Mouse (Mus musculus) myocyte (in vitro differentiated cells): ENCODE data around the gene Zswim9. TPM values are rescaled to one million over a fixed set of nuclear protein-coding genes. Genes with fewer than 3 reads are reported as not detected.

Source experiments
- H3K27me3 ChIP-seq: one replicate; pipeline ENCODE4 v1.6.1; 2011; ENCODE audit not compliant: control insufficient read depth, insufficient read depth, insufficient read length
- H3K36me3 ChIP-seq: one replicate; pipeline ENCODE4 v1.6.1; 2011; ENCODE audit not compliant: control insufficient read depth, insufficient read depth
- H3K4me2 ChIP-seq: one replicate; pipeline ENCODE4 v1.6.1; 2011; ENCODE audit warnings: low read depth, control low read depth
- H3K4me3 ChIP-seq: one replicate; pipeline ENCODE4 v1.5.1; 2011; ENCODE audit warnings: mild to moderate bottlenecking, control low read depth, moderate library complexity
- H3K79me2 ChIP-seq: one replicate; pipeline ENCODE4 v1.6.1; 2011; ENCODE audit not compliant: control insufficient read depth, insufficient read depth
- H3ac ChIP-seq: one replicate; pipeline ENCODE4 v1.6.1; 2011; ENCODE audit not compliant: control insufficient read depth, insufficient read length
- CEBPB ChIP-seq: IDR thresholded peaks from 2 replicates; pipeline ENCODE4 v1.6.1; 2011; ENCODE audit warnings: mild to moderate bottlenecking, moderate library complexity; ENCODE audit not compliant: poor library complexity, insufficient read depth, severe bottlenecking
- E2F4 ChIP-seq: IDR thresholded peaks from one replicate; pipeline ENCODE4 v1.6.1; 2011; ENCODE audit warnings: mild to moderate bottlenecking, control low read depth, moderate library complexity; ENCODE audit not compliant: insufficient read depth
- MAX ChIP-seq: IDR thresholded peaks from one replicate; pipeline ENCODE4 v1.6.1; 2011; ENCODE audit warnings: low read depth, mild to moderate bottlenecking, control low read depth
- MYOD1 ChIP-seq, 3 experiments: IDR thresholded peaks; one replicate each; pipeline ENCODE4 v1.6.1; 2011; ENCODE audit warnings: control low read depth in 2 of 3, low read depth in 2 of 3, mild to moderate bottlenecking in 2 of 3, moderate library complexity in 1 of 3; ENCODE audit not compliant: insufficient read length in 2 of 3, control insufficient read depth in 1 of 3
- MYOG ChIP-seq, 3 experiments: IDR thresholded peaks; one replicate each; pipeline ENCODE4 v1.6.1; 2011; ENCODE audit warnings: control low read depth in 2 of 3, low read depth in 2 of 3, mild to moderate bottlenecking in 2 of 3; ENCODE audit not compliant: insufficient read length in 2 of 3, control insufficient read depth in 1 of 3, insufficient read depth in 1 of 3
- POLR2A ChIP-seq: IDR thresholded peaks from one replicate; pipeline ENCODE4 v1.6.1; 2011; ENCODE audit warnings: low read depth, mild to moderate bottlenecking, control low read depth, moderate library complexity; ENCODE audit not compliant: insufficient read length
- POLR2AphosphoS2 ChIP-seq: IDR thresholded peaks from one replicate; pipeline ENCODE4 v1.6.1; 2011; ENCODE audit warnings: low read depth, control low read depth; ENCODE audit not compliant: insufficient read length
- REST ChIP-seq: IDR thresholded peaks from one replicate; pipeline ENCODE4 v1.6.1; 2011; ENCODE audit warnings: mild to moderate bottlenecking, control low read depth, moderate library complexity; ENCODE audit not compliant: insufficient read depth, insufficient read length
- SRF ChIP-seq: IDR thresholded peaks from one replicate; pipeline ENCODE4 v1.6.1; 2011; ENCODE audit warnings: low read depth; ENCODE audit not compliant: control insufficient read depth, insufficient read length
- TCF12 ChIP-seq: IDR thresholded peaks from one replicate; pipeline ENCODE4 v1.6.1; 2011; ENCODE audit warnings: mild to moderate bottlenecking, control low read depth; ENCODE audit not compliant: poor library complexity, insufficient read depth, severe bottlenecking
- TCF3 ChIP-seq: IDR thresholded peaks from one replicate; pipeline ENCODE4 v1.6.1; 2011; ENCODE audit warnings: low read depth, control low read depth; ENCODE audit not compliant: insufficient read length
- USF1 ChIP-seq: IDR thresholded peaks from one replicate; pipeline ENCODE4 v1.6.1; 2011; ENCODE audit warnings: low read depth, mild to moderate bottlenecking, control low read depth, moderate library complexity
- polyA plus RNA-seq: library from polyadenylated mRNA; unstranded; fragments of >200 nt; fragmentation: generic; extraction: Trizol; gene quantifications from one replicate; pipeline ENCODE4 v1.2.1, GENCODE M21; 2012; ENCODE audit warnings: missing spikeins

Gene Zswim9
- polyA plus RNA-seq, 1 experiment: 3.2 TPM

DNA sequence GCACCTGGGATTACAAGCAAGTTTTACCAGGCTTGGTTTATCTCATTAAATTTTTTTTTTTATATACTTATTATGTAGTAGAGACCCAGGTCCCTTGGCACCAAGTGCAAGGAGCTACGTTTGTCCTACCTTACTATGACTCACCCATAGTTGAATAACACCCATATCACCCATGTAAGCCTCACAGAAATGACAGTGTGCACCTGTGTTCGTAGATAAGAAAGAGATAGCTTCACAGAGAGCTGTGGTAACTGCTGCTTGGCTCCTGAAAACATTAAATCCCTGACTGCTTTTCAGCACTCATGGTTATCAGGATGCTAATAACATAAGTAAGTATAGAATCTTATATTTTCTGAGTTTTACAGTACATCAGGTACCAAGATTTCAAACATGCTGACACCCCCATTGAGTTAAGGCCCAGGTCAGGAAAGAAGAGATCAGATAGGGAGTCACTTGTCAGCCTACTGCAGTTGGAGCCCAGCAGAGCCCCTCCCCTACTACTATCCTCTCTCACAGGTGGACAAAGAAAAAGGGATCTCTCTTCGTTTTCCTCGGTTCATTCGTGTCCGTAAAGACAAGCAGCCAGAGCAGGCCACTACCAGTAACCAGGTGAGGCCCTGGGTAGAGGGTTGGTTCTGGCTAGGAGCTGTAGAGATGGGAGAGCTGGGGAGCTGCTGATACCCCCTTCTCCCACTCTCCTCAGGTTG lies 32.1 kb upstream of the Zswim9 start:
- no peak overlapping the region for H3K4me3 ChIP-seq
- TF ChIP-seq REST (no peak), SRF (no peak), TCF12 (no peak), USF1 (no peak), E2F4 (no peak), POLR2A (no peak), CEBPB (no peak), TCF3 (no peak), MYOG (IDR thresholded peaks at IDR 0.05; ENCODE audit: control insufficient read depth in 1 of 3, insufficient read depth in 1 of 3, insufficient read length in 2 of 3, low read depth in 2 of 3) (no peak), MYOD1 (IDR thresholded peaks at IDR 0.05; ENCODE audit: control insufficient read depth in 1 of 3, insufficient read length in 2 of 3, low read depth in 2 of 3) (no peak), MAX (no peak), POLR2AphosphoS2 (no peak)
- no peaks in the 10 kb centered on the region for H3K27me3 ChIP-seq
- no peaks in the 10 kb centered on the region for H3K36me3 ChIP-seq
- no peaks in the 10 kb centered on the region for H3K79me2 ChIP-seq
- no peak overlapping the region for H3K4me2 ChIP-seq
- no peak overlapping the region for H3ac ChIP-seq

DNA sequence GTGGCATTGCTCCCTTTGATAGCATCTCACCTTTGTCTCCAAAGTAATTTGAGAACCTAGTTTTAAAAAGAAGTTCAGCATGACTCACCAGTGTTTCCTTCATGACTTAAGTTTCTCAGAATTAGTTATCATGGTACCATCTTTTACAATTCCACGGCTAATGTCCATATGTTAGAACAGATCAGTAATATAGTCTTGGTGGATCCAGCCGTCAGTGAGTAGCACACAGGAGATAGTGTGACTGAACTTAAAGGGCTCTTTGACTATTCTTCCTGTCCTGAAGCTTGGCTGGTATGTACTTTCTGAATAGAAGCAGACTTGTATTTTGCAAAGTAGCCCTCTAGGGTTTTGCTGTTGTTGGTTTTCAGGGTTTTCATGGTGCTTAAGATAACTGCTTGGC lies 30.9 kb upstream of the Zswim9 start:
- H3ac ChIP-seq: no peak overlapping the region
- no peaks in the 10 kb centered on the region for H3K79me2 ChIP-seq
- TF ChIP-seq TCF12 (no peak), MYOG (IDR thresholded peaks at IDR 0.05; ENCODE audit: control insufficient read depth in 1 of 3, insufficient read depth in 1 of 3, insufficient read length in 2 of 3, low read depth in 2 of 3) (no peak), REST (no peak), E2F4 (no peak), USF1 (no peak), MYOD1 (IDR thresholded peaks at IDR 0.05; ENCODE audit: control insufficient read depth in 1 of 3, insufficient read length in 2 of 3, low read depth in 2 of 3) (no peak), CEBPB (no peak), SRF (no peak), MAX (no peak), TCF3 (no peak), POLR2A (no peak)
- H3K4me3 ChIP-seq: no peak overlapping the region
- H3K4me2 ChIP-seq: no peak overlapping the region
- H3K36me3 ChIP-seq: no peaks in the 10 kb centered on the region
- H3K27me3 ChIP-seq: no peaks in the 10 kb centered on the region

DNA sequence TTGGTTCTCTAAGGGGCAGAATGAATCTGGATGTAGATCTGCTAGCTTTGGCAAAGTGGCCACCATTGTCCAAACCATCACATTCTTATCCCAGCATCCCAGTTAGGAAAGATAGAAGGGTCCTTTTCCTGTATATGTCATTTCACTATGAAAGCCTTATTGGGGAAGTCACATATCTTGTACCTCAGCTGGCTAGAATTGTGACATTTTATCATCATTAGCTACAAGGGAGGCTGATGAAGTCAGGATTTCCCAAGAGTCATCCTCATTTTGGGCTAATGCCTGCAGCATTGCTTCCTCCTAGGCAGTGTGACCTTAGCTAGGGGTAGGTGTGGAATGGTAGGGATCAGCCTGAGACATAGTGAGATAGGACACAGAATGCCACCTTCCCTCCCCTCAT lies 24.9 kb upstream of the Zswim9 start:
- H3ac ChIP-seq: no peak overlapping the region
- no peaks in the 10 kb centered on the region for H3K27me3 ChIP-seq
- TF ChIP-seq TCF3: no peak
- no peak for TF ChIP-seq MYOD1 (IDR thresholded peaks at IDR 0.05; ENCODE audit: control insufficient read depth in 1 of 3, insufficient read length in 2 of 3, low read depth in 2 of 3)
- no peak for TF ChIP-seq POLR2AphosphoS2
- no peak for TF ChIP-seq MYOG (IDR thresholded peaks at IDR 0.05; ENCODE audit: control insufficient read depth in 1 of 3, insufficient read depth in 1 of 3, insufficient read length in 2 of 3, low read depth in 2 of 3)
- no peak for TF ChIP-seq E2F4
- TF ChIP-seq TCF12: no peak
- TF ChIP-seq REST: no peak
- no peak for TF ChIP-seq MAX
- TF ChIP-seq POLR2A: no peak
- TF ChIP-seq SRF: no peak
- H3K4me2 ChIP-seq: peak overlapping the region; percentile 8
- H3K36me3 ChIP-seq: peaks cover 9% of the 10 kb centered on the region
- H3K79me2 ChIP-seq: no peaks in the 10 kb centered on the region
- H3K4me3 ChIP-seq: no peak overlapping the region

DNA sequence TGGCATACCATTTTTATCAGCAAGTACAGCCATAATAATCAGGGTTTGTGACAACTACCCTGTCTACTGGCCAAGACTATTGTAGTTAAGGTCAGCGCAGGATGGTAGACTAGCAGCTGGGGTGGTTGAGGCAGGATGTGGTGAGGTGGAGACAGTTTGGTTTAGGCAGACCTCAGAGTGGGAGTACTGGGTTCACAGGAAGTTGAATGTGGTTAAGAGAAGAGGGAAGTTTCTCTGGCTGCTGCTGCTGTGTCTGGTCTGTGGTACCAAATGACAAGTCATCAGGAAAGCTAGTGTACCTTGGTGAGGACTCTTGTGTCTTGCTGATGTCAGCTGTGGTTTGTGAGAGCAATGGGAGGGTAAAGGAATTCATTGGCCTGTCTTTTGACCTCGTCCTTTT lies 24.3 kb upstream of the Zswim9 start:
- TF ChIP-seq E2F4 (no peak), TCF12 (no peak), MYOD1 (IDR thresholded peaks at IDR 0.05; ENCODE audit: control insufficient read depth in 1 of 3, insufficient read length in 2 of 3, low read depth in 2 of 3) (peak in 1 of 3 experiments; percentile 37)
- Histone ChIP-seq H3K36me3 (peaks cover 9% of the 10 kb centered on the region), H3ac (no peak overlapping the region), H3K27me3 (no peaks in the 10 kb centered on the region), H3K4me3 (no peak overlapping the region), H3K79me2 (no peaks in the 10 kb centered on the region), H3K4me2 (peak overlapping the region; percentile 8)

DNA sequence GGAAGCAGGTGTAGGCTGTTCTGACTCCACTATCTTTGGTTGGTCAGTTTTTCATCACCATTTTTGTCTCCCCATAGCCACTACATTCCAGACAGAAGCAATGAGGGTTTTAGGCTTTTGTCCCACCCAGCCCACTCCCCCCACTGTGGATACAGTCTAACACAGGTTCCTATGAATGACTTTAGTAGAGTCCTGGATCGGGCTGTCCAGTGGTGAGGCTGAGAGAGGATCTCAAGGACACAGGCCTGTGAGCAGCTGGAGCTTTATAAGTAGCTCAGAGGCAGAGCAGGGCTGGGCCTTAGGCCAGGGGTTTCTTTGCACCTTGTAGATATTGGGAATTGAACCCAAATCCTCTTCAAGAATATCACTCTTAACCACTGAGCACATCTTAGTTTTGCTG lies 23.1 kb upstream of the Zswim9 start:
- H3K4me2 ChIP-seq: no peak overlapping the region
- TF ChIP-seq E2F4: no peak
- no peak for TF ChIP-seq MAX
- no peak for TF ChIP-seq TCF3
- TF ChIP-seq MYOD1 (IDR thresholded peaks at IDR 0.05; ENCODE audit: control insufficient read depth in 1 of 3, insufficient read length in 2 of 3, low read depth in 2 of 3): no peak
- no peak for TF ChIP-seq SRF
- no peak for TF ChIP-seq MYOG (IDR thresholded peaks at IDR 0.05; ENCODE audit: control insufficient read depth in 1 of 3, insufficient read depth in 1 of 3, insufficient read length in 2 of 3, low read depth in 2 of 3)
- no peak for TF ChIP-seq REST
- TF ChIP-seq CEBPB: no peak
- TF ChIP-seq POLR2AphosphoS2: no peak
- TF ChIP-seq USF1: no peak
- no peak for TF ChIP-seq POLR2A
- no peak for TF ChIP-seq TCF12
- no peaks in the 10 kb centered on the region for H3K27me3 ChIP-seq
- H3ac ChIP-seq: no peak overlapping the region
- H3K79me2 ChIP-seq: no peaks in the 10 kb centered on the region
- peaks cover 9% of the 10 kb centered on the region for H3K36me3 ChIP-seq
- no peak overlapping the region for H3K4me3 ChIP-seq
